Mouse (Mus musculus) kidney, adult 11 months (tissue): ENCODE results near the gene Prim2.

Experiments
- DNase-seq: peaks from one replicate; pipeline ENCODE4 v3.0.0; 2022

The Prim2 gene

DNA sequence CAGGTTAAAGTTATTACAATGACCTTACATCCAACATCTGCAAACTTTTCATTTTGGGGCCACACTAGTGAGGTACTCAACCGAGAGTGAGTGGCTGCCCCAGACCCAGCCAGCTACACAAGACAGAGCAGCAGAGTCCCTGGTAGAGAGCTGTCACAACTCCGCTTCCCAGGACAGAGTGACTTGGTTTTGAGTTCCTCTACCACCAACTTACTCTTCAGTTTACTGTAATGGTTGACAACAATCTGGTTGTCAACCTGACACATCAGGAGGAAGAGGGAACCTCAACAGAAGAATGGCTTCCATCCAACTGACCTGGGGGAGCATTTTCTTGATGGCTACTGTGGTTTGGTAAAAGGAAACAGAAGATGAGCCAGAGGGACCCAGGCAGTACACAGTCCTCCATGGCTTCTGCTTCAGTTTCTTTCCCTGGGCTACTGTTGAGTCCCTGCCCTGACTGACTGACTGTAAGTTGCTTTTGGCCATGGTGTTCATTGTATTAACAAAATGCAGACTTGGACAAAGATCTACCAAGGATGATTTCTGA lies 134.4 kb downstream of the Prim2 start:
- no peak for DNase-seq

- DNase-seq: no peak
These were observed 137.7 kb downstream of the Prim2 start for GRCm38 (mm10) chr1:33531860-33532259.

DNA sequence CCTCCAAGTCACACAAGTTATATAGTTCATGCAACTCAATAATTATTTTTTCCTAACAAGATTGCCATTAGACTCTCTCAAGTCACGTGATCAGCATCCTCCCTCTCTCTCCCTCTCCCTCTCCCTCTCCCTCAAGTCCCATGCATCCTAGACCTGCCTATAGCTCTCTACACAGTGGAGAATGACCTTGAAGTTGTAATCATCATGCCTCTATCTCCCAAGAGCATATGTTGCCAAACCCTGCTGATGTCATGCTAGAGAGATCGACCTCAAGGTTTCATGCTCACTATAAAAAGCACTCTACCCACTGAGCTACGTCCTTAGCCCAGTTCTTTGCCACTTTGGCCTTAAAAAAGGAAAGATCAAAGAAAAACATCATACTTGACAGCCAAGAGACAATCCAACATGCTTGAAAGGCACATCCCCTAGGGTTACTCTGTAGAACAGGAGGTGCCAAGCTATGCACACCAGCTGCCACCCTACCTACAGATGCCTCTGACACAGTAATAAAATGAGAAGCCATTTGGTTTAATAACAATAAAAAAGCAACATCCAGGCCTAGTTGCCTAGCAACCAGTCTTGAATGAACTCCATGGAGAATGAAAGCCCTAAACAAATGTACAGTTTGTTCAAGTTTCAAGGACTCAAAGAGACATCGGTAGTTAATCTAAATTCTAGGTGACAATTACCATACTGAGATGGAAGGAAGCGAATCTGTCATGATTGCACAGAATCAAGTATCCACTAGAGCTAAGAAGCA lies 138.3 kb downstream of the Prim2 start:
- DNase-seq: no peak

DNA sequence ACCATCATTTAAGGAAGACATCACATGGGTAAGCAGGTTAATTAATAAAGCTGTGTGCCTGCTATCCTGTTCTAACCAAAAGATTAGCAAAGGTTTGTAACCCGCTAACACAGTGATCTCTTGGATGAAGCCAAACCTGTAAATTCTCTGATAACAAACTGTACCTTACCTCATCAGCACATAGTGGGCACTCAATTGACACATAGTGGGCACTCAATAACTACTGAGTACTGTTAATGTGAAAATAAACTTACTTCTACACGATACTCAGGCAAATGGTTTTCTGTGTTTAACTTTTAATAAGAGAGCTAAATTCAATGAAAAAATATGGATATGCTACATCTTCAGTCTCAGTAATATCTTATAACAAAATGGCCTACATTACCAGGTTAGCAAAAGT lies 139.1 kb downstream of the Prim2 start:
- no peak for DNase-seq

DNA sequence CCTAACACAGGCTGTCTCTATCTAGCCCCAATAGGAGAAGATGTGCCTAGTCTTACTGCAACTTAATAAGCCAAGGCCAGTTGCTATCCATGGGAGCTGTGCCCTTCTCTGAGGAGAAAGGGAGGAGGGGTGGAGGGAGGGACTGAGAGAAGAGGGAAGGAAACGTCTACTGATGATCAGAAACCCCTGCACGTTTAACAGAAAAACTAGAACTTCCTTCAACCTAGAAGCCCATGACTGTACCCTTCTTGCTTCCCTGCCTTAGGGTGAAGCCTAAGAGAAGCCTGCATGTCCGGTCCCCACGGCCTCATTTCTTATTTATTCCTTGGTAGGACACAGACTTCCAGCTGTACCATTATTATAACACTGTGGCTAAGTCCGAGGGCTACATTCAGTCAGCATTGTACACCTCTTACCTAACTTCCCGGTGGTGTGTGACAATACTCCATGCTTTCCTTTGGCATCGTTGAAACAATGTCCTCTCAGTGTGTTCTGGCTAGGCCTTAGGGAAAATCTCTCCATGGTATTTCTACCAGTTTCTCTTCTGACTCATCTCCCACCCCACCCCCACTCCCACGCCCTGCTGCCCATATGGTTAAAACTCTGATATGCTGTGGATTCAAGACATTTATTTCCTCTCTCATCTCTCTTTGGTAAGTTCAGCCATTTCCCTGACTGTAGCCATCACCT lies 139.9 kb downstream of the Prim2 start:
- DNase-seq: no peak

DNA sequence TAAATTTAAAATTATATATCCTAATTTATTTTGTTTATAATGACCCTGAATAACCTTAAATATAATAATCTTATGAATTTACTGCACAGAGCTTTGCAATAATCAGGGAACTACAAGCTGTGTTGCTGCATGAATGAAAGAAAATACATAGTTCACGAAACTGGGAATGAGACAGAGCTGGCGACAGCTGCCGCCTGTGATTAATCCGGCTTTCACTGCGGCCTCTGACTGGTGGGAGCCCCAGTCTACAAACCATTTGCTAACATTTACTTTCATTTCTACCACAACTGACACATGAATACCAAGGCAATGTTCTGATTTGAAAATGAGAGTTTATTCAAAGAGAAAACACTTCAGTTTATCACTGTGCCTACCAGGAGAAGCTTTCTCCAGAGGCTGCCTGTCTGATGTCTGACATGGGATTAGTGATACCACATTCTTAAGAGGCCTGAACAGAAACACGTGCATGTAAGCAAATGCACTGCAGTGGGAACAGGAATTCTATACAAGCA lies 142.2 kb downstream of the Prim2 start:
- no peak for DNase-seq

- no peak for DNase-seq
These were observed 146.4 kb downstream of the Prim2 start for GRCm38 (mm10) chr1:33523223-33523622.

GRCm38 (mm10) chr1:33515124-33515523 lies 154.5 kb downstream of the Prim2 start:
- no peak for DNase-seq

GRCm38 (mm10) chr1:33511310-33511709 lies 158.3 kb downstream of the Prim2 start:
- no peak for DNase-seq

DNA sequence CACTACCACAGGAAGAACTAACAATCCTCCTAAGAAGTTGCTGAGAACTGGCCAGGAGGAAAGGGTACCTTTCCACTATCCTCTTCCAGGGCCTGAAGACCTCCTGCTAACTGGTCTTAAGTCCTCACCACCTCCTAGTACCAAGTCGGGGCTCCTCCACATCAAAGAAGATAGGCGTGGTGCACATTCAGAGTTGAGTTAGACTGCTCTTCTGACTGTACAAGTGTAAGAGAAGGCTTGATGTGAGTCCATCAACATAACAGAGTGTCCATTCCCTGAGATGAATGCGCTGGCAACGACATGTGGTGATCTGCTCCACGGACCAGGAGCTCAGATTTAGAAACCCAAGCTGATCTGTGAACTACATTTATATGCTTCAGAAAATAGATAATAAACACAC lies 165.2 kb downstream of the Prim2 start:
- no peak for DNase-seq

- DNase-seq: peak; percentile 3
These were observed 166.7 kb downstream of the Prim2 start for GRCm38 (mm10) chr1:33502890-33503289.

DNA sequence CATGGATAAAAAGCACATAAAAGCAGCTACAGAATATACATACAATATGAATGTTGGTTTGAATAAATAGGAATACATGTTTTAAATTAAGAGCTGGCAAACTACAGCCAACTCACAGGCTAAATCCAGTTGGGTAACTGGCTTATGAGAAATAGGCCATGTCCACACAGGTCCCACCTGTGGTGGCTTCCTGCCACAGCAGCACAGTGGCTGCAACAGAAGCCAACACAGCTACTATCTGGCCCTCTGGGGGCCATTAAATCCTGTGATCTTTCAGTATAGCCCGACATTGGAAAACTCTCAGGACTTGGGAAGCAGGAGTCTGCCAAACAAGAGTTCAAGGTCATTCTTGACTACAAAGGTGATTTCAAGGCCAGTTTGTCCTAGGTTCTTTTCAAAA lies 167.3 kb downstream of the Prim2 start:
- peak; percentile 6 for DNase-seq

DNA sequence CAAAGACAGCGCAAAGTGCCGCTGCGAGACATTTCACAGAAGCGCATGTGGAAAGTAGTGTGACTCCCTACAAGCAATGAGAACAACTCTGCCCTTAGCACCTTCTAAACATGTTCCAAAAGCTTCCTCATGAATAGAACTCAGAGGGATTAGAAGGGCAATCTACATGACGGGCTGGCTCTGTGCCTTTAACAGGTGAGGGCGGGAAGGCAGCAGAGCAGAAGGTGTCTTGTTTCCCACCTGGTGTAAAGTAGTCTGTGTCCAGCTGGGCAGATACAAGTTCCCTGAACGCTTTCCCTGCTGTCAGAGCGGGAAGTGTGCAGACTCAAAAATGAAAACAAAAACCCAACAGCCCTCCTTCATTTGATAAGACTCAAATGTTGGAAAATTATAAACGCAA lies 169.5 kb downstream of the Prim2 start:
- no peak for DNase-seq

GRCm38 (mm10) chr1:33499603-33500002 lies 170.0 kb downstream of the Prim2 start:
- no peak for DNase-seq

DNA sequence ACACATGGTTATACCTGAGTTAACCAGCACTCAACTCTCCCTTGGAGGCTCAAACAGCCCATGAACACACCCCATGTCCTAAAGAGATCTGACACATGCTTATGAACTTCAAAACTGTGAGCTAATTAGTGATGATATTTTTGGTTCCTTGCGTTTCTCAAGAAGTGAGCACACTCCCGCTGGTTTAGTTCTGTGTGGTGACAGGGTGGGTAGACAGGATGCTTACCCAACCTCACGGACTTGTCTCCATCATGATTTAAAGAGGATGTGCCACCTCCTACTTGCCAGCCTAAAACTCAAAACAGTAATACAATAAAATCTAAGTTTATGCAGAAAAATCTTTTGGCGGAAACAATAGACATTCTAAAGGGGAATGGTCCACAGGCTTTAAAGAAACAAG lies 173.5 kb downstream of the Prim2 start:
- no peak for DNase-seq

GRCm38 (mm10) chr1:33495586-33495985 lies 174.0 kb downstream of the Prim2 start:
- DNase-seq: no peak

- no peak for DNase-seq
These were observed 174.4 kb downstream of the Prim2 start for GRCm38 (mm10) chr1:33495203-33495553.

DNA sequence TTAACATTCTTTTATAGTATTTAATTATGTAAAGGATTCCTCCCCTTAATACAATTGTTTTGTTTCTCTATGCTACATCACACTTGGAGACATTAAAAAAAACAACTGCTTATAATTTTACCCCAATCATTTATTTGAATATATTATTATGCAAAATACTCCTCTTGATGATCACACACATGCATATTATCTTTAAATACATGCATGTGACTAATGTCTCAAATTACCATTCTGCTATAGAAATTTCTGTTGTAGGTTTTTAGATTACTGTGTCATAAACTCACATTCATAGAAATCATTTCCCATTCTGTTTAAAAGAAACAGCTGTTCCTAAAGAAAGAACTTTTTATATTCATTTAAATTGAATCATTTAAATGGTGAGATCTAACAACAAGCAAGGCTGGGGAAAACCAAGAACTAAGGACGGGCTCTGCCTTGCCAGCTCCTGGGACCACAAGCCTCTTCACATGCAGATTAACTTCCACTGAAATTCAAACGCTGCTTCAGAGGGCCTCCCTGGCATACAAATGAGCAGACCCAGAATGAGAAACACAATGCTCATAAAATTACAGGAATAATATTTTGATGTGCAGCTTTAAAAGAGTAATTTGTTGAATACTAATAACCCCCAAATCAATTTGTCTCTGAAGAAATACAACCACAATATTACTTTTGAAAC lies 174.9 kb downstream of the Prim2 start:
- no peak for DNase-seq

DNA sequence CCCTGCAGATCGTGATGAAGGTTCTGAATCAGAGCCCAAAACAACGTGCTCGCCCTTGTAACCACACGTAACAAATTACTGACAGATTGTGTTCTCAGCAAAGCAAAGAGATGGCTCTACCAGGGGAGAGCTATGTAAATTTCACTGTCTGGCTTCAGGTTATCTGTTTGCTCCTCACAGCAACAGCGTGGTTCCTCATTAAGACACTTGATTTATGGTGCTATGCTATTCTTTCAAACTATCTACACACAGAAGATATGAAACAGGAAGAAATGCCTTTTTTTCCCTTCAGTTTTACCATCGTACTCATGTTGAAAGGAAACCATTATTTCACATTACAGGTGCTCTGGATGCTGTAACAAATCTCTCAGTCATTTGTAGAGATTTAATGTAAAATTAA lies 179.4 kb downstream of the Prim2 start:
- no peak for DNase-seq

DNA sequence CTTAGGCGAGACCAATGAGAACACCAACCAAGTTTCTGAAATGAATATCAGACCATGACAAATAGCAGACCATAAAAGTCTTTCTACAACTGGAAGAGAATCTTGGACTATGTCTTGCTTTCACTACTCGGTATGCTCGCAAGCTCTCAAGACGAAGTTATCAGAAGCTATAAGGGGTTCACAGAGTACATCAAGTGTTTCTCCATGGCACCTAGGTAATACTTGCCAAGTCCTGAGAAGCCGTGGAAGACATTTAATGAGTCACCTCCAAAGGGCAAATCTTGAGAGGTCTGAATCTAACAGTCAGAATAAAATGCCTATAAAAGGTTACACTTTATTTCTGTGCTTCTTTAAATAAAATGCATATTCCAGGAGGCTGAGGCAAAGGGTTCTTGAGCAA lies 181.2 kb downstream of the Prim2 start:
- DNase-seq: no peak

- no peak for DNase-seq
These were observed 185.8 kb downstream of the Prim2 start for GRCm38 (mm10) chr1:33483746-33484145.

DNA sequence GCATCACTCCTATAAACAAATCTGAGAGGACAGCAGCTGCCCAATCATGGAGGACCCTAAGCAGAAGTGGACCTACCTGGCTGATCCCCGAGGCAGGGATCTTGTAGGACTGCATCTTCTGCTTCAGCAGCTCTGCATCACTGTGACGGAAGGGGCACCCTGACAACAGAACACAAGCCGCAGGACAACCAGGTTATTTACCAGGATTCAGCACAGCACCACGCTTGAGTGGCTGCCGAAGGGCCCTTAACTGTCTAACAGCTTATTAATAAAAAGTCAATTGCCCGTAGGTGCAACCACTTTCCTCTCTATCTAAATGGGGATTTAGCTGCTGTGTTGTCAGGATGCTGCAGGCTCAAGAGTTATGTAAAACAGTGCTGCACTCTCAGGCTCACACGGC lies 189.2 kb downstream of the Prim2 start:
- no peak for DNase-seq

DNA sequence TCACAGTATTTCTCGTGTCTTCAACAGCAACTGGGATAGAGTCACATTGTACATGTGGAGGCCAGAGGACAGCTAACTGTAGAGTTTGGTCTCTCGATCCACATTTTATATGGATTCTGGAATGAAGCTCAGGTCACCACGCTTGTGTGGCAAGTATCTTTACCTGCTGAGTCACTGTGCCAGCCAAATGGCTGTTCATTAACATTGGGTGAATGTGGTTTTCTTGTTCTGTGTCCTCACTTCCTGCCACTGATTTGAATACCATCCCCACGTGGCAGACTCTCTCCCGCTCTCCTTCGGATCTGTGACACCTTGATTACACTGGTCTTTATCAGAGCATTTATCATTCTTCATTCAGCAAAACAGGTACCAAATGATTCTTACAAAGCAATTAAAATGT lies 198.5 kb downstream of the Prim2 start:
- DNase-seq: no peak

DNA sequence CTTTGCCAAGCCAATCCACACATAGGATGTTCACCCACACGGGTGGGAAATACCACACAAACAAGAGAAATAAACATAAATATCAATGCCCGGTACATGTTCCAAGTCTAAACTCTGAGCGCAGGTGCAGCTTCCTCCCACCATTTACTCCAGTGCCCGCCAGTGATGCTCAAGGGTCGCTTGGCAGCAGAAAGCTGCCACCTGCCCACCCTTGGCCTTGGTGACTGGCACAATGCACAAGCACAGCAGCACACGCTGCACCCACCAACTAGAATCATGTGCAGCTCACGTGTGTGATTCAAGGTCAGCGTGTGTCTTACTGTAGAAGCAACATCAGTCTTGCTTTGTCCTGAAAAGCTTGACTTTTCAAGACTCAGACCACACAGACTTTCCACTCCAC lies 199.4 kb downstream of the Prim2 start:
- DNase-seq: no peak
